Mouse (Mus musculus): ENCODE measurements around the gene Ccdc148. TPM values are rescaled to one million over a fixed set of nuclear protein-coding genes. Genes with fewer than 3 reads are reported as not detected.

The Ccdc148 gene
- 0.15 and 0.27 TPM in 2 replicates for polyA plus RNA-seq (2014; fragmentation: Nextera tagmentation; extraction: Ambion mirVana)

GRCm38 (mm10) chr2:59160605-59160963 lies at the start of gene Ccdc148, which contains the start of gene Pkp4:
Ccdc148 (minus strand) TSS chr2:59160683.
Pkp4 (plus strand) TSS chr2:59160850.
- Histone ChIP-seq H3K9me3 (replicated peaks; ENCODE audit: control insufficient read depth, low read length) (no peaks in the 10 kb centered on the region), H3K27ac (ENCODE audit: low read depth, low read length) (peak within 1 kb of the TSS; percentile 95), H3K4me3 (ENCODE audit: low read depth, low read length) (peak within 1 kb of the TSS; percentile 86), H3K27me3 (ENCODE audit: control insufficient read depth, insufficient read depth, low read length) (no peaks in the 10 kb centered on the region), H3K36me3 (ENCODE audit: control insufficient read depth, insufficient read depth, low read length) (no peaks in the 10 kb centered on the region), H3K4me1 (ENCODE audit: control insufficient read depth, insufficient read depth, low read length) (peaks cover 14% of the 10 kb centered on the region; the same call in 1 of the 2 replicates), H3K9ac (ENCODE audit: low read depth, low read length) (peak within 1 kb of the TSS; percentile 91), H3K4me2 (peak within 1 kb of the TSS; percentile 79)
- under 1% methylated on average over 36 of the region's 37 CpGs for WGBS (ENCODE audit: insufficient replicate concordance)
- ATAC-seq (replicated peaks; ENCODE audit: insufficient number of reproducible peaks, low FRiP score, low TSS enrichment) = peak; percentile 96

DNA sequence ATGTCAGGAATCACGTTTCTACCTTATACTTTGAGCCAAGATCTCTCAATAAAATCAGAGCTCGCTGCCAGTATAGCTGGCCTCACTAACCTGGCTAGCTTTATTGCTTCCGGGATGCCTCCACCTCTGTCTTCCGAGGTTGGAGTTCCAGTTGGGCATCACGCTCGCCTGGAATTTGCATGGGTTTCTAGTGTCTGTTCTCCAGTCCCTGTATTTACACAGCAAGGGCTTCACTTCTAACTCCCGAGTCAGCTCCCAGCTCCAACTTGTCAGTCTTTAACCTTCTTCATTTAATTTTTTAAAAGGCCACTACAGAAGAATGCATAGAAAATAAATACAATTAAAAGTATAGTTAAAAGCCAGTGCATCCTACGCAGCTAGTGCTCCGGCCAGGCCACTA lies 47.8 kb upstream of the Ccdc148 start:
- no peak overlapping the region for H3K9ac ChIP-seq (ENCODE audit: low read depth, low read length)
- no peaks in the 10 kb centered on the region for H3K9me3 ChIP-seq (replicated peaks; ENCODE audit: control insufficient read depth, low read length)
- H3K4me3 ChIP-seq (ENCODE audit: low read depth, low read length) = no peak overlapping the region
- H3K27ac ChIP-seq (ENCODE audit: low read depth, low read length) = no peak overlapping the region
- H3K4me1 ChIP-seq (ENCODE audit: control insufficient read depth, insufficient read depth, low read length) = peaks cover 20% of the 10 kb centered on the region
- ATAC-seq (replicated peaks; ENCODE audit: insufficient number of reproducible peaks, low FRiP score, low TSS enrichment) = no peak
- no peaks in the 10 kb centered on the region for H3K36me3 ChIP-seq (ENCODE audit: control insufficient read depth, insufficient read depth, low read length)
- H3K4me2 ChIP-seq = no peak overlapping the region
- no peaks in the 10 kb centered on the region for H3K27me3 ChIP-seq (ENCODE audit: control insufficient read depth, insufficient read depth, low read length)
- 72% methylated on average over 9 of the region's 9 CpGs for WGBS (ENCODE audit: insufficient replicate concordance)

GRCm38 (mm10) chr2:59207725-59208124 lies 47.2 kb upstream of the Ccdc148 start:
- no peak overlapping the region for H3K4me3 ChIP-seq (ENCODE audit: low read depth, low read length)
- peak overlapping the region; percentile 48 for H3K9ac ChIP-seq (ENCODE audit: low read depth, low read length)
- no peaks in the 10 kb centered on the region for H3K9me3 ChIP-seq (replicated peaks; ENCODE audit: control insufficient read depth, low read length)
- WGBS (ENCODE audit: insufficient replicate concordance) = 29% methylated on average over 5 of the region's 5 CpGs
- ATAC-seq (replicated peaks; ENCODE audit: insufficient number of reproducible peaks, low FRiP score, low TSS enrichment) = no peak
- H3K27ac ChIP-seq (ENCODE audit: low read depth, low read length) = peak overlapping the region; percentile 84
- H3K27me3 ChIP-seq (ENCODE audit: control insufficient read depth, insufficient read depth, low read length) = no peaks in the 10 kb centered on the region
- peaks cover 24% of the 10 kb centered on the region for H3K4me1 ChIP-seq (ENCODE audit: control insufficient read depth, insufficient read depth, low read length)
- H3K36me3 ChIP-seq (ENCODE audit: control insufficient read depth, insufficient read depth, low read length) = no peaks in the 10 kb centered on the region
- peak overlapping the region; percentile 58 for H3K4me2 ChIP-seq

- H3K36me3 ChIP-seq (ENCODE audit: control insufficient read depth, insufficient read depth, low read length) = no peaks in the 10 kb centered on the region
- ATAC-seq (replicated peaks; ENCODE audit: insufficient number of reproducible peaks, low FRiP score, low TSS enrichment) = 0 out of 2 replicates have a peak, but pooled peaks have one; percentile 55
- H3K27me3 ChIP-seq (ENCODE audit: control insufficient read depth, insufficient read depth, low read length) = no peaks in the 10 kb centered on the region
- H3K9ac ChIP-seq (ENCODE audit: low read depth, low read length) = peak overlapping the region; percentile 48
- no peaks in the 10 kb centered on the region for H3K9me3 ChIP-seq (replicated peaks; ENCODE audit: control insufficient read depth, low read length)
- peak overlapping the region; percentile 58 for H3K4me2 ChIP-seq
- no peak overlapping the region for H3K4me3 ChIP-seq (ENCODE audit: low read depth, low read length)
- peaks cover 25% of the 10 kb centered on the region for H3K4me1 ChIP-seq (ENCODE audit: control insufficient read depth, insufficient read depth, low read length)
- 24% methylated on average over 4 of the region's 4 CpGs for WGBS (ENCODE audit: insufficient replicate concordance)
- H3K27ac ChIP-seq (ENCODE audit: low read depth, low read length) = peak overlapping the region; percentile 84
Measured at GRCm38 (mm10) chr2:59207240-59207639, 46.8 kb upstream of the Ccdc148 start.

- Histone ChIP-seq H3K4me3 (ENCODE audit: low read depth, low read length) (no peak overlapping the region), H3K9ac (ENCODE audit: low read depth, low read length) (no peak overlapping the region), H3K27me3 (ENCODE audit: control insufficient read depth, insufficient read depth, low read length) (no peaks in the 10 kb centered on the region), H3K4me2 (no peak overlapping the region), H3K36me3 (ENCODE audit: control insufficient read depth, insufficient read depth, low read length) (no peaks in the 10 kb centered on the region), H3K4me1 (ENCODE audit: control insufficient read depth, insufficient read depth, low read length) (peaks cover 28% of the 10 kb centered on the region), H3K27ac (ENCODE audit: low read depth, low read length) (no peak overlapping the region), H3K9me3 (replicated peaks; ENCODE audit: control insufficient read depth, low read length) (no peaks in the 10 kb centered on the region)
- no peak for ATAC-seq (replicated peaks; ENCODE audit: insufficient number of reproducible peaks, low FRiP score, low TSS enrichment)
- 71% methylated on average over 2 of the region's 2 CpGs for WGBS (ENCODE audit: insufficient replicate concordance)
Measured at GRCm38 (mm10) chr2:59206190-59206589, 45.7 kb upstream of the Ccdc148 start.

- Histone ChIP-seq H3K36me3 (ENCODE audit: control insufficient read depth, insufficient read depth, low read length) (no peaks in the 10 kb centered on the region), H3K9ac (ENCODE audit: low read depth, low read length) (no peak overlapping the region), H3K4me2 (no peak overlapping the region), H3K4me3 (ENCODE audit: low read depth, low read length) (no peak overlapping the region), H3K4me1 (ENCODE audit: control insufficient read depth, insufficient read depth, low read length) (peaks cover 33% of the 10 kb centered on the region), H3K27ac (ENCODE audit: low read depth, low read length) (no peak overlapping the region), H3K9me3 (replicated peaks; ENCODE audit: control insufficient read depth, low read length) (no peaks in the 10 kb centered on the region), H3K27me3 (ENCODE audit: control insufficient read depth, insufficient read depth, low read length) (no peaks in the 10 kb centered on the region)
- ATAC-seq (replicated peaks; ENCODE audit: insufficient number of reproducible peaks, low FRiP score, low TSS enrichment) = no peak
- 93% methylated on average over 9 of the region's 9 CpGs for WGBS (ENCODE audit: insufficient replicate concordance)
Measured at GRCm38 (mm10) chr2:59205092-59205491, 44.6 kb upstream of the Ccdc148 start.

GRCm38 (mm10) chr2:59203627-59204425 lies 43.3 kb upstream of the Ccdc148 start:
- peak overlapping the region; percentile 2; the same call in 1 of the 2 replicates for H3K4me2 ChIP-seq
- WGBS (ENCODE audit: insufficient replicate concordance) = 63% methylated on average over 3 of the region's 3 CpGs
- H3K4me1 ChIP-seq (ENCODE audit: control insufficient read depth, insufficient read depth, low read length) = peaks cover 33% of the 10 kb centered on the region
- no peak overlapping the region for H3K9ac ChIP-seq (ENCODE audit: low read depth, low read length)
- no peaks in the 10 kb centered on the region for H3K9me3 ChIP-seq (replicated peaks; ENCODE audit: control insufficient read depth, low read length)
- ATAC-seq (replicated peaks; ENCODE audit: insufficient number of reproducible peaks, low FRiP score, low TSS enrichment) = no peak
- peak overlapping the region; percentile 7; the same call in 1 of the 2 replicates for H3K27ac ChIP-seq (ENCODE audit: low read depth, low read length)
- H3K36me3 ChIP-seq (ENCODE audit: control insufficient read depth, insufficient read depth, low read length) = no peaks in the 10 kb centered on the region
- no peak overlapping the region for H3K4me3 ChIP-seq (ENCODE audit: low read depth, low read length)
- H3K27me3 ChIP-seq (ENCODE audit: control insufficient read depth, insufficient read depth, low read length) = no peaks in the 10 kb centered on the region

DNA sequence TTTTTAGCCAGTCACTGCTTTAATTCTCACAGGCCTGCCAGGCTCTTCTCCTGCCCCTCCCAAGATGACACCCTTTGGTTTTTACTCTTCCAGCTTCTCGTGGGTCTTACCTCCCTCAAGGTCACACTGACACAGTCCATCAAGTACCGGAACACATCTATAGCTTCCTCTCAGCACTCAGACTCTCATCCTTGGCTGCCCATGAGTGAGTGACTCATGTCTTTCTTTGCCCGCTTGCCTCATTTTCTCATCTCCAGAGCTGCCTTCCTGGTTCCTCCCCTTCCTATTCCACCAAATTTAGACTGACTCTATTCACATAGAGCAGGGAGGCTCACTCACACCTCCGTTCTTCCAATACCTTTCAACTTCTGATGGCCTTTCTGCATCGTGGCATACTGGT lies 42.4 kb upstream of the Ccdc148 start:
- no peak overlapping the region for H3K9ac ChIP-seq (ENCODE audit: low read depth, low read length)
- 49% methylated on average over 5 of the region's 5 CpGs for WGBS (ENCODE audit: insufficient replicate concordance)

More for the DNA sequence above, 42.4 kb upstream of the Ccdc148 start:
- Histone ChIP-seq H3K36me3 (ENCODE audit: control insufficient read depth, insufficient read depth, low read length) (no peaks in the 10 kb centered on the region), H3K4me2 (no peak overlapping the region), H3K27ac (ENCODE audit: low read depth, low read length) (peak overlapping the region; percentile 46; the same call in 1 of the 2 replicates), H3K4me3 (ENCODE audit: low read depth, low read length) (no peak overlapping the region), H3K27me3 (ENCODE audit: control insufficient read depth, insufficient read depth, low read length) (no peaks in the 10 kb centered on the region), H3K4me1 (ENCODE audit: control insufficient read depth, insufficient read depth, low read length) (peaks cover 29% of the 10 kb centered on the region), H3K9me3 (replicated peaks; ENCODE audit: control insufficient read depth, low read length) (no peaks in the 10 kb centered on the region)
- ATAC-seq (replicated peaks; ENCODE audit: insufficient number of reproducible peaks, low FRiP score, low TSS enrichment) = 0 out of 2 replicates have a peak, but pooled peaks have one; percentile 12

All from heart, embryonic 11.5 days (tissue).